Mouse (Mus musculus) thymus, postnatal 36 days (tissue): ENCODE results near the gene Arhgdia.
A peak's percentile ranks its signal among the peaks of the same experiment; 100 is the strongest.
"Not testable (repeated sequence)": the region's sequence is repeated elsewhere in the genome, so short reads cannot be mapped to it uniquely, and the experiment has no call there.

Source experiments
- DNase-seq, 2 experiments: peaks; one replicate each; pipeline ENCODE4 v3.0.0; 2022; ENCODE audit warnings: mixed read lengths in 2 of 2

Gene Arhgdia

GRCm38 (mm10) chr11:120613481-120613972, 32.1 kb upstream of the Arhgdia start:
- no peak for DNase-seq

- peak; percentile 77 to 79 for DNase-seq
These were observed 31.3 kb upstream of the Arhgdia start for GRCm38 (mm10) chr11:120612763-120613162.

- DNase-seq: no peak
These were observed 29.1 kb upstream of the Arhgdia start for GRCm38 (mm10) chr11:120610477-120611046.

- DNase-seq: no peak
These were observed 27.8 kb upstream of the Arhgdia start for GRCm38 (mm10) chr11:120609250-120609649.

- no peak for DNase-seq
These were observed 27.0 kb upstream of the Arhgdia start, which contains the start of gene Npb for GRCm38 (mm10) chr11:120608241-120609034. Gene Npb (plus strand): TSS chr11:120608477.

GRCm38 (mm10) chr11:120606764-120607163, 25.3 kb upstream of the Arhgdia start:
- DNase-seq: no peak

GRCm38 (mm10) chr11:120605667-120606066, 24.2 kb upstream of the Arhgdia start:
- no peak for DNase-seq

GRCm38 (mm10) chr11:120603545-120603944, 22.1 kb upstream of the Arhgdia start:
- no peak for DNase-seq

- no peak for DNase-seq
These were observed 19.3 kb upstream of the Arhgdia start for GRCm38 (mm10) chr11:120600716-120601115.

GRCm38 (mm10) chr11:120598990-120599549, 17.6 kb upstream of the Arhgdia start:
- DNase-seq: no peak

GRCm38 (mm10) chr11:120598283-120598989, 17.0 kb upstream of the Arhgdia start, which contains the start of the genes Alyref and Anapc11:
Gene Alyref (minus strand): TSS chr11:120598365.
Gene Anapc11 (plus strand): TSS chr11:120598421.
- peak; percentile 93 to 96 for DNase-seq

GRCm38 (mm10) chr11:120597240-120598235, 16.1 kb upstream of the Arhgdia start:
- peak; percentile 24 to 47 for DNase-seq

- no peak for DNase-seq
These were observed 7.1 kb upstream of the Arhgdia start for GRCm38 (mm10) chr11:120588531-120588930.

GRCm38 (mm10) chr11:120583937-120584336, 2.5 kb upstream of the Arhgdia start:
- no peak for DNase-seq

- DNase-seq: not testable (repeated sequence)
These were observed 1.5 kb upstream of the Arhgdia start for GRCm38 (mm10) chr11:120582982-120583293.

- DNase-seq: peak in 1 of 2 experiments; percentile 40
These were observed 1.0 kb upstream of the Arhgdia start for GRCm38 (mm10) chr11:120582268-120582981.

GRCm38 (mm10) chr11:120580871-120581331, 523 bp downstream of the Arhgdia start:
- DNase-seq: peak; percentile 51 to 64

- peak; percentile 30 to 56 for DNase-seq
These were observed 1.2 kb downstream of the Arhgdia start for GRCm38 (mm10) chr11:120580190-120580589.

- peak; percentile 78 to 83 for DNase-seq
These were observed 1.9 kb downstream of the Arhgdia start for GRCm38 (mm10) chr11:120579316-120580107.

- peak in 1 of 2 experiments; percentile 41 for DNase-seq
These were observed 2.7 kb downstream of the Arhgdia start for GRCm38 (mm10) chr11:120578694-120579243.
